Mouse (Mus musculus): ENCODE data around the gene Vipr1. TPM values are rescaled to one million over a fixed set of nuclear protein-coding genes. Genes with fewer than 3 reads are reported as not detected.

Gene Vipr1
- polyA plus RNA-seq, 1 experiment = 0.72 TPM

DNA sequence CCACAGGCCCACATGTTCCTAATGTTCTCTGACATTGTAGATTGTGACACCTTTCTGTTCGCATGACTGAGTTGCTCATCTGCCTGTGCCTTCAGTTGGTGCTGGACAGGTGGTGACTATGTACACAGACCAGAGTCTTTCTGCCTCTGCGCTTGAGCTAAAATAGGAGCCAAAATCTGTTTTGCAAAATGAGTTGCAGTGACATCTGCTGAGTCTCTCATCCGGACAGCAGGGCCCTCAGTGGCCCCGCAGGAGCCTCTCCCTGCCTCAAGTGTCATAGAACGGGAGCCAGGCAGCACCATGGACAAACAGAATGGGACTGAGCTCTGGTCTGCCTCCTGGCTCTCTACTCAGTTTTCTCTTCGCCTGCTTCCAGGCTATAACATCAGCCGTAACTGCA lies 17.3 kb downstream of the Vipr1 start:
- no peak overlapping the region for H3K4me3 ChIP-seq (replicated peaks; ENCODE audit: control insufficient read depth, low read depth, low read length)
- WGBS = 79% methylated on average over 7 of the region's 7 CpGs
- TF ChIP-seq CTCF (IDR thresholded peaks at IDR 0.05; ENCODE audit: control insufficient read depth, insufficient read depth, low read length) = no peak
- no peak for TF ChIP-seq POLR2A (IDR thresholded peaks at IDR 0.05; ENCODE audit: borderline replicate concordance, control insufficient read depth, low read depth, low read length)
- H3K27ac ChIP-seq (ENCODE audit: control insufficient read depth, insufficient read depth, low read depth, low read length, poor library complexity) = no peak overlapping the region
- no peaks in the 10 kb centered on the region for H3K4me1 ChIP-seq (ENCODE audit: control insufficient read depth, insufficient read depth, low read length)

DNA sequence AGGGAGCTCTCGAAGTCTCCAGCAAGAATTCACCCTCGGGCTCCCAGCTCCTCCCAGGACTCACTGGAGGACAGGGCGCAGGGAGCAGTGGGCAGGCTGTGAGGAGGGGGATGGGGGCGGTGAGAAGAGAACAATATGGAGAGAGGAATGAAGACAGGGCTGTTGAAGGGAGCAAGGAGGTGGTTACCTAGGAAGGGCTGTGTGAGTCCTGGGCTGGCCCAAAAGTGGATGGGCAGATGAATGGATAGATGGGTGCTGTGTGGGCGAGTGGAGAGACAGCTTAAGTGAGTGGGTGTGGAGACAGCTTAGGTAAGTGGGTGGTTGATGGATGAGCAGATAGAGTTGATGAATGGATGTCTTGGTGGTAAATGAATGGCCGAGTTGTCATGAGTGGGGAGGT lies 21.0 kb downstream of the Vipr1 start:
- H3K4me3 ChIP-seq (replicated peaks; ENCODE audit: control insufficient read depth, low read depth, low read length) = no peak overlapping the region
- TF ChIP-seq CTCF (IDR thresholded peaks at IDR 0.05; ENCODE audit: control insufficient read depth, insufficient read depth, low read length) (no peak), POLR2A (IDR thresholded peaks at IDR 0.05; ENCODE audit: borderline replicate concordance, control insufficient read depth, low read depth, low read length) (no peak)
- no peak overlapping the region for H3K27ac ChIP-seq (ENCODE audit: control insufficient read depth, insufficient read depth, low read depth, low read length, poor library complexity)
- 77% methylated on average over 6 of the region's 6 CpGs for WGBS
- peaks cover 2% of the 10 kb centered on the region; the same call in 1 of the 2 replicates for H3K4me1 ChIP-seq (ENCODE audit: control insufficient read depth, insufficient read depth, low read length)

DNA sequence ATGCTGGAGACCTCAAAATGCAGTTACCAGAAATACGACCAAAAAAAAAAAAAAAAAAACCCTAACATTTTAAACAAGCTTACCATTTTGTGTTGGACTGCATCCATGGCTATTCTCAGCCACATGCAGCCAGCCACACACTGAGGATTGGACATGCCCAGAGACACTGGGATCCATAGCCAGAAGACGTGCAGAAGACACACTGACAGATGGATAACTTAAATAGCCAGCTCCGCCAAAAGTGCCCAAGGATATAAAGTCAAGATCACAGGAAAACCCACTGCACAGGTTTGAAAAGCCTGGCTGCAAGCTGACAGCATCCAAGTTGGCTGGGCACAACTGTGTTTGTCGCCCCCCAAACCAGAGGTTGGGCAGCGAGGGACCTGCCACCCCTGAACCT lies 21.6 kb downstream of the Vipr1 start:
- TF ChIP-seq POLR2A (IDR thresholded peaks at IDR 0.05; ENCODE audit: borderline replicate concordance, control insufficient read depth, low read depth, low read length) = no peak
- no peak for TF ChIP-seq CTCF (IDR thresholded peaks at IDR 0.05; ENCODE audit: control insufficient read depth, insufficient read depth, low read length)
- Histone ChIP-seq H3K4me3 (replicated peaks; ENCODE audit: control insufficient read depth, low read depth, low read length) (no peak overlapping the region), H3K4me1 (ENCODE audit: control insufficient read depth, insufficient read depth, low read length) (peaks cover 2% of the 10 kb centered on the region; the same call in 1 of the 2 replicates), H3K27ac (ENCODE audit: control insufficient read depth, insufficient read depth, low read depth, low read length, poor library complexity) (no peak overlapping the region)
- WGBS = 74% methylated on average over 5 of the region's 5 CpGs

DNA sequence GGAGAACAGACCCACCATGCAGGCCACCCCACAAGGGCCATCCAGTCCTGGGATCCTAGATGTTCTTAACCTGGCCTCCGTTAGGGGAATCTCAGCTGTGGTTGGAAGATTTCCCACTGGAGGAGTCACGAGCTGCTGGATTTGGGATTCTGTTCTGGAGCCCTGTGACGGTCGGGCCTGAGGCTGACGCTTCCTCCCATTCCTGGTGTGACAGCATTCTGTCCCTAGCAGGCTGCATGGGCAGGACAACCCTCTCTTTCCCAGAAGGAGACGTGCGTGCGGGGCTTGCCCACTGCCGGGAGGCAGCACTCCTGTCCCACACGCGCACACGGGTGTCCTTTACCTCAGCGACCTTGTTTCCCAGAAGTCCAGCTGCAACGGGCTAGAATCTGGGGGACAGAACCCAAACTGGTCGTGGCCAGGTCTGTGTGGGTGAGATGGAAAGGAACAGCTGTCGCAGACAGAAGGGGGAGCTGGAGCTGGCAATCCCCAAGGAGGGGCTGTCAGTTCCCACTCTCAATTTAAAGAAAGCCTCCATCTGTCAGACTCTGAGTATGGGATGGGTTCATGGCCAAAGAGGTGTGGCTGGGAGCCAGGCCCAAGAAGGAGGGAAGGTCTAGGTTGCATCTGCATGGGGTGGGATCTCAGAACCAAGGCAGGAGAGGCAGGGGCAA lies 24.6 kb downstream of the Vipr1 start:
- H3K27ac ChIP-seq (ENCODE audit: control insufficient read depth, insufficient read depth, low read depth, low read length, poor library complexity) = no peak overlapping the region
- H3K4me3 ChIP-seq (replicated peaks; ENCODE audit: control insufficient read depth, low read depth, low read length) = no peak overlapping the region
- peaks cover 6% of the 10 kb centered on the region; the same call in 1 of the 2 replicates for H3K4me1 ChIP-seq (ENCODE audit: control insufficient read depth, insufficient read depth, low read length)
- TF ChIP-seq CTCF (IDR thresholded peaks at IDR 0.05; ENCODE audit: control insufficient read depth, insufficient read depth, low read length) = no peak
- TF ChIP-seq POLR2A (IDR thresholded peaks at IDR 0.05; ENCODE audit: borderline replicate concordance, control insufficient read depth, low read depth, low read length) = no peak
- 86% methylated on average over 16 of the region's 16 CpGs for WGBS

DNA sequence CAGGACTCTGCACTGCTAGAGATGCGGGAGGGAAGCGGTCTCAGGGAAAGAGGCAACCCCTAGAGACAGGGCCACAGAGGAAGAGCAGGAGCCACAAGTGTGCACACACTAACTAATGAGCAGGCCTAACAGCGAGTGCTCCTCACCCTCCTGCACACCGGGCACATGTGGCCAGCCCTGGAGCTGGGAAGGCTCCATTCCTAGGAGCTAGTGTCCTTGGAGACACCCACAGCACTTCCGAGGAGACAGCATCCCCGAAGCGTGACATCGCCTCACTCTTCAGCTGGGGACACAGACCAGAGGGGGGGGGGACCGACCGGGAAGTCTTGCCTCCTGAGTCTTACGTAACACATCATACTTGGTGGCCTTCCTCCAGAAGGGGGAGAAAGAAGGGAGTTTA lies 25.3 kb downstream of the Vipr1 start:
- peaks cover 6% of the 10 kb centered on the region; the same call in 1 of the 2 replicates for H3K4me1 ChIP-seq (ENCODE audit: control insufficient read depth, insufficient read depth, low read length)
- TF ChIP-seq POLR2A (IDR thresholded peaks at IDR 0.05; ENCODE audit: borderline replicate concordance, control insufficient read depth, low read depth, low read length) (no peak), CTCF (IDR thresholded peaks at IDR 0.05; ENCODE audit: control insufficient read depth, insufficient read depth, low read length) (no peak)
- 34% methylated on average over 11 of the region's 11 CpGs for WGBS
- peak overlapping the region; percentile 46 for H3K27ac ChIP-seq (ENCODE audit: control insufficient read depth, insufficient read depth, low read depth, low read length, poor library complexity)
- H3K4me3 ChIP-seq (replicated peaks; ENCODE audit: control insufficient read depth, low read depth, low read length) = peak overlapping the region; percentile 47

DNA sequence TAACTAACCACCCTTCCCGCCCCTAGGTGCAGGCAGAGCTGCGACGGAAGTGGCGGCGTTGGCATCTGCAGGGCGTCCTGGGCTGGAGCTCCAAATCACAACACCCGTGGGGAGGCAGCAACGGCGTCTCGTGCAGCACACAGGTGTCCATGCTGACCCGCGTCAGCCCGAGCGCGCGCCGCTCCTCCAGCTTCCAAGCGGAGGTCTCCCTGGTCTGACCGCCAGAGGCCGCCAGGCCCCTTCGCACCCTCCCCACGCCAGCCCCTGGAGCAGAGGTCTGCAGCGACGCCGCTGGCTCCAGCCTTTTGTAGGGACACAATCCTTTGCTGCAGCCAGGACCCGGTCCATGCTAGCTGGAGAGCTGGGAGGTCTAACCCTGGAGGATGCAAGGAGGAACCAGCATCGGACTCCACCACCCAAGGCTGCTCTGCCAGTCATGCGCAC lies 26.9 kb downstream of the Vipr1 start:
- H3K4me3 ChIP-seq (replicated peaks; ENCODE audit: control insufficient read depth, low read depth, low read length) = peak overlapping the region; percentile 65
- peak overlapping the region; percentile 33; the same call in 1 of the 2 replicates for H3K27ac ChIP-seq (ENCODE audit: control insufficient read depth, insufficient read depth, low read depth, low read length, poor library complexity)
- H3K4me1 ChIP-seq (ENCODE audit: control insufficient read depth, insufficient read depth, low read length) = peaks cover 10% of the 10 kb centered on the region; the same call in 1 of the 2 replicates
- under 1% methylated on average over 28 of the region's 28 CpGs for WGBS
- TF ChIP-seq POLR2A (IDR thresholded peaks at IDR 0.05; ENCODE audit: borderline replicate concordance, control insufficient read depth, low read depth, low read length) (no peak), CTCF (IDR thresholded peaks at IDR 0.05; ENCODE audit: control insufficient read depth, insufficient read depth, low read length) (peak; percentile 76)

DNA sequence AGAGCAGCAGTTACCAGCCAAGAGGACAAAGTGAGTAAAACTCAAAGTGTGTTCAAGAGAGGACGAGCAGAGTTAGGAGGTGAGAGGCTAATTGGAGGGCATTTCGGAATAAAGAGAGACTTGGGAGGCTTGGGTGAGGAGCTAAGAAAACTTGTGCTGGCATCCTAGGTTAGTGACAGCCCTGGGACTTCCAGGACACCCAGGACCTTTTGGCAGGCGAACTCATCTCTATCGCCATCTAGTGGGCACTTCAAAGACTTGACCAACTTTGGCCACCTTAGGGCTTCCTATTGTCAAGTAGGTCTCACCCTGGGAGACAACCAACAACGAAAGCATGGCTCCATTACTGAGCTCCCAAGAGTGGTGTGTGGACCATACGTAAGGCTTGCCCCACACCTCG lies 28.8 kb downstream of the Vipr1 start:
- WGBS = 30% methylated on average over 7 of the region's 7 CpGs
- TF ChIP-seq CTCF (IDR thresholded peaks at IDR 0.05; ENCODE audit: control insufficient read depth, insufficient read depth, low read length) = peak; percentile 77
- TF ChIP-seq POLR2A (IDR thresholded peaks at IDR 0.05; ENCODE audit: borderline replicate concordance, control insufficient read depth, low read depth, low read length) = no peak
- H3K4me1 ChIP-seq (ENCODE audit: control insufficient read depth, insufficient read depth, low read length) = peaks cover 11% of the 10 kb centered on the region; the same call in 1 of the 2 replicates
- H3K4me3 ChIP-seq (replicated peaks; ENCODE audit: control insufficient read depth, low read depth, low read length) = no peak overlapping the region
- no peak overlapping the region for H3K27ac ChIP-seq (ENCODE audit: control insufficient read depth, insufficient read depth, low read depth, low read length, poor library complexity)

DNA sequence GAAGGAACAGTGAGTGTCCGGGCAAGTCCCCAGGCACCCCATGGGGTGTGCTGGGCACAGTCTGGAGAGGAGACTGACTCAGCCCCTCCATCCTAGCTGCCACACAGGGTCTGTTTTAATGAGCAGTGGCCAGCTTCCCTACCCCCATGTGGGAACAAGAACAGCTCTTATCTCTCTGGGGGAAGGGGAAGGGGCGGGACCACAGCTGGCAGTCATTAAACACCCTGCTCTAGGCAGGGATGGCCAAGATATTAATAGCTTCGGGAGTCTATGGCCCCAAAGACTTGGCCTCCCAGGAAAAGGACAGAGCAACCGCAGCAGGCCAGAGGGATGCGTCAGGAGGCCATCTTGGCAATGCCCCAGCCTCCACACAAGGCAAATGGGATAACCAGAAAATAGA lies 29.8 kb downstream of the Vipr1 start:
- no peak for TF ChIP-seq POLR2A (IDR thresholded peaks at IDR 0.05; ENCODE audit: borderline replicate concordance, control insufficient read depth, low read depth, low read length)
- TF ChIP-seq CTCF (IDR thresholded peaks at IDR 0.05; ENCODE audit: control insufficient read depth, insufficient read depth, low read length) = no peak
- peaks cover 17% of the 10 kb centered on the region for H3K4me1 ChIP-seq (ENCODE audit: control insufficient read depth, insufficient read depth, low read length)
- no peak overlapping the region for H3K27ac ChIP-seq (ENCODE audit: control insufficient read depth, insufficient read depth, low read depth, low read length, poor library complexity)
- WGBS = 37% methylated on average over 5 of the region's 5 CpGs
- H3K4me3 ChIP-seq (replicated peaks; ENCODE audit: control insufficient read depth, low read depth, low read length) = no peak overlapping the region

Data from bone marrow, adult 2 months (tissue).